19 mouse cellular contexts compared by ENCODE assay signal in genomic region chr2:119491953-119492352, GRCm38 (mm10). TPM values are rescaled to one million over a fixed set of nuclear protein-coding genes. Genes with fewer than 3 reads are reported as not detected.
DNase-seq lines count a peak whose midpoint lies in the region; ATAC-seq and TF ChIP-seq lines count a peak whose summit lies in the region.
"Had no signal": no experiment of that assay in that cellular context is flagged by ENCODE, and none has a peak within 500 bp of the region (broad histone marks: within the 10 kb centered on the region; RNA-seq: fewer than 3 reads in every experiment).

No protein-coding gene starts in this region.

- WGBS in stomach, postnatal 0 days, result 45% methylated on average over 5 of the region's 5 CpGs

- no peaks in the 10 kb centered on the region for H3K4me1 ChIP-seq in stomach, postnatal 0 days (replicated peaks; ENCODE audit: control insufficient read depth, insufficient read depth)
- H3K4me1 ChIP-seq: embryonic facial prominence, embryonic 12.5 days; forebrain, embryonic 10.5 days; limb, embryonic 13.5 days had no signal

- H3K27me3 ChIP-seq in stomach, postnatal 0 days (ENCODE audit: control insufficient read depth, insufficient read depth, low read length), result no peaks in the 10 kb centered on the region
- H3K27me3 ChIP-seq: embryonic facial prominence, embryonic 12.5 days; limb, embryonic 13.5 days; Patski had no signal

- no peak overlapping the region for H3K4me2 ChIP-seq in stomach, postnatal 0 days (replicated peaks; ENCODE audit: low read depth)
- H3K4me2 ChIP-seq: embryonic facial prominence, embryonic 12.5 days; limb, embryonic 13.5 days had no signal

- DNase-seq in gastrocnemius, postnatal 14 days, result peak; percentile 7
- no peak for DNase-seq in gastrocnemius, postnatal 10 days
- peak; percentile 26 for DNase-seq in lung, postnatal 10 days
- no peak for DNase-seq in lung, postnatal 25 days (ENCODE audit: low spot score)
- DNase-seq in adrenal gland, postnatal 14 days, result peak; percentile 29
- no peak for DNase-seq in stomach, postnatal 0 days (ENCODE audit: low spot score)
- DNase-seq in layer of hippocampus, postnatal 36 days, result no peak
- DNase-seq: cerebellum, adult 2 months; heart, postnatal 14 days; kidney, adult 18-20 months; kidney, postnatal 25 days; thymus, adult 18-20 months had no signal

- no peak for TF ChIP-seq CTCF in stomach, postnatal 0 days (IDR thresholded peaks at IDR 0.05; ENCODE audit: low read depth)

- H3K9me3 ChIP-seq in stomach, postnatal 0 days (ENCODE audit: control insufficient read depth, low read length), result no peaks in the 10 kb centered on the region
- H3K9me3 ChIP-seq: embryonic facial prominence, embryonic 12.5 days; forebrain, embryonic 10.5 days; limb, embryonic 13.5 days had no signal

- H3K36me3 ChIP-seq in stomach, postnatal 0 days (ENCODE audit: control insufficient read depth, insufficient read depth, low read length), result no peaks in the 10 kb centered on the region
- H3K36me3 ChIP-seq: embryonic facial prominence, embryonic 12.5 days; forebrain, embryonic 10.5 days; limb, embryonic 13.5 days had no signal

- peak; percentile 57 for ATAC-seq in stomach, postnatal 0 days (ENCODE audit: low FRiP score, low TSS enrichment)
- ATAC-seq: activated CD4-positive, CD25-positive, alpha-beta regulatory T cell, adult 4 months; midbrain, embryonic 16.5 days; Patski had no signal

- no peak for TF ChIP-seq EP300 in stomach, postnatal 0 days (optimal IDR thresholded peaks at IDR 0.05)

- H3K27ac ChIP-seq in stomach, postnatal 0 days (replicated peaks), result no peak overlapping the region
- H3K27ac ChIP-seq: embryonic facial prominence, embryonic 12.5 days; forebrain, embryonic 10.5 days; limb, embryonic 13.5 days; liver, embryonic 14.5 days had no signal

- H3K4me3 ChIP-seq in stomach, postnatal 0 days (ENCODE audit: low read depth, low read length), result no peak overlapping the region
- H3K4me3 ChIP-seq: embryonic facial prominence, embryonic 12.5 days; forebrain, embryonic 10.5 days; limb, embryonic 13.5 days had no signal

- intact Hi-C loops in gastrocnemius, postnatal 14 days (cut with DNase I; ENCODE audit: low total_unique reads), result no loop called here

- H3K9ac ChIP-seq in stomach, postnatal 0 days (ENCODE audit: low read length), result no peak overlapping the region
- H3K9ac ChIP-seq: embryonic facial prominence, embryonic 12.5 days; limb, embryonic 13.5 days; liver, embryonic 14.5 days had no signal

RNA-seq across cellular contexts. Expression of gene Ino80, which starts 14.5 kb away (rescaled TPM):
- 10 to 100 TPM; 11.1 to 11.6 TPM for total RNA-seq in gastrocnemius, postnatal 14 days (2021)
- 10 to 100 TPM; 12.6 to 16.5 TPM for total RNA-seq in gastrocnemius, postnatal 10 days (2021)
- 18.6 and 18.9 TPM in 2 replicates for total RNA-seq in adrenal gland, postnatal 14 days (2021)
- 1.9 and 2.0 TPM in 2 replicates for polyA plus RNA-seq in stomach, postnatal 0 days (2015; fragmentation: Nextera tagmentation; extraction: Ambion mirVana)
- 10 to 100 TPM; 18.2 to 18.7 TPM for total RNA-seq in layer of hippocampus, postnatal 36 days (2021)

RNA-seq across cellular contexts. Expression of gene Exd1, which starts 55.5 kb away (rescaled TPM):
- under 1 TPM; 0.13 to 0.35 TPM for total RNA-seq in gastrocnemius, postnatal 14 days (2021)
- total RNA-seq in gastrocnemius, postnatal 10 days (2021), result under 1 TPM; 0.14 to 0.20 TPM
- 0.98 and 1.4 TPM in 2 replicates for total RNA-seq in adrenal gland, postnatal 14 days (2021)
- 0.16 and 0.35 TPM in 2 replicates for polyA plus RNA-seq in stomach, postnatal 0 days (2015; fragmentation: Nextera tagmentation; extraction: Ambion mirVana)
- total RNA-seq in layer of hippocampus, postnatal 36 days (2021), result under 1 TPM; 0.46 to 0.47 TPM

RNA-seq across cellular contexts. Expression of gene Chp1, which starts 55.5 kb away (rescaled TPM):
- 10 to 100 TPM; 53.3 to 60.3 TPM for total RNA-seq in gastrocnemius, postnatal 14 days (2021)
- total RNA-seq in gastrocnemius, postnatal 10 days (2021), result 10 to 100 TPM; 55.8 to 57.9 TPM
- total RNA-seq in adrenal gland, postnatal 14 days (2021), result 237 and 265 TPM in 2 replicates
- 127 and 134 TPM in 2 replicates for polyA plus RNA-seq in stomach, postnatal 0 days (2015; fragmentation: Nextera tagmentation; extraction: Ambion mirVana)
- 100 to 1,000 TPM; 144 to 146 TPM for total RNA-seq in layer of hippocampus, postnatal 36 days (2021)

Comparison
In these comparisons a context has a peak if more than half of its experiments do, and no peak if none do; other contexts are left out.
1. DNase-seq: peak in gastrocnemius, postnatal 14 days (single experiment), lung, postnatal 10 days (single experiment) and adrenal gland, postnatal 14 days (single experiment); none in gastrocnemius, postnatal 10 days (single experiment), lung, postnatal 25 days (single experiment), stomach, postnatal 0 days (single experiment) and layer of hippocampus, postnatal 36 days (0 of 2).